In genomic region chr14:47483099-47483498, GRCm38 (mm10) we compare ENCODE assay signal across 19 mouse cellular contexts. TPM values are rescaled to one million over a fixed set of nuclear protein-coding genes. Genes with fewer than 3 reads are reported as not detected.
DNase-seq lines count a peak whose midpoint lies in the region; ATAC-seq and TF ChIP-seq lines count a peak whose summit lies in the region.
"Had no signal": no experiment of that assay in that cellular context is flagged by ENCODE, and none has a peak within 500 bp of the region (broad histone marks: within the 10 kb centered on the region; RNA-seq: fewer than 3 reads in every experiment).

No protein-coding gene starts in this region.

- peak overlapping the region; percentile 17; the same call in 1 of the 2 replicates for H3K9ac ChIP-seq in liver, embryonic 13.5 days
- no peak overlapping the region for H3K9ac ChIP-seq in liver, postnatal 0 days (replicated peaks)
- peak overlapping the region; percentile 56; the same call in 1 of the 2 replicates for H3K9ac ChIP-seq in ES-E14 (ENCODE audit: insufficient read depth, low read depth, low read length, poor library complexity, severe bottlenecking)
- H3K9ac ChIP-seq in MEL (ENCODE audit: control insufficient read depth, low read depth, low read length, poor library complexity, severe bottlenecking) = no peak overlapping the region
- no peak overlapping the region for H3K9ac ChIP-seq in hindbrain, embryonic 12.5 days
- H3K9ac ChIP-seq in hindbrain, postnatal 0 days (replicated peaks; ENCODE audit: low read length) = no peak overlapping the region
- H3K9ac ChIP-seq: embryonic facial prominence, embryonic 12.5 days; forebrain, embryonic 13.5 days; forebrain, embryonic 15.5 days; forebrain, postnatal 0 days had no signal

- no peak overlapping the region for H3K4me2 ChIP-seq in liver, embryonic 13.5 days
- no peak overlapping the region for H3K4me2 ChIP-seq in liver, postnatal 0 days (ENCODE audit: low read depth, low read length)
- H3K4me2 ChIP-seq in hindbrain, embryonic 12.5 days (replicated peaks) = no peak overlapping the region
- no peak overlapping the region for H3K4me2 ChIP-seq in hindbrain, postnatal 0 days (ENCODE audit: low read depth, low read length)
- H3K4me2 ChIP-seq: embryonic facial prominence, embryonic 12.5 days; forebrain, embryonic 13.5 days; forebrain, embryonic 15.5 days had no signal

- H3K4me3 ChIP-seq in liver, embryonic 13.5 days (replicated peaks) = no peak overlapping the region
- no peak overlapping the region for H3K4me3 ChIP-seq in liver, postnatal 0 days (ENCODE audit: low read depth, low read length)
- no peak overlapping the region for H3K4me3 ChIP-seq in ES-E14 (ENCODE audit: insufficient read depth in 1 of 2, low read depth in 1 of 2, low read length in 2 of 2, poor library complexity in 1 of 2, severe bottlenecking in 1 of 2)
- H3K4me3 ChIP-seq in MEL (ENCODE audit: control insufficient read depth in 1 of 2, insufficient read depth in 1 of 2, low read depth in 2 of 2, low read length in 2 of 2) = no peak overlapping the region
- no peak overlapping the region for H3K4me3 ChIP-seq in hindbrain, embryonic 12.5 days
- H3K4me3 ChIP-seq in hindbrain, postnatal 0 days (ENCODE audit: low read length) = no peak overlapping the region
- H3K4me3 ChIP-seq: embryonic facial prominence, embryonic 10.5 days; embryonic facial prominence, embryonic 12.5 days; forebrain, embryonic 13.5 days; forebrain, embryonic 15.5 days had no signal

- no peak overlapping the region for H3K27ac ChIP-seq in liver, embryonic 13.5 days
- H3K27ac ChIP-seq in liver, postnatal 0 days (ENCODE audit: low read depth) = no peak overlapping the region
- no peak overlapping the region for H3K27ac ChIP-seq in ES-E14 (ENCODE audit: insufficient read depth, low read depth, low read length, poor library complexity, severe bottlenecking)
- H3K27ac ChIP-seq in MEL (ENCODE audit: control insufficient read depth, low read depth, low read length) = no peak overlapping the region
- no peak overlapping the region for H3K27ac ChIP-seq in hindbrain, embryonic 12.5 days
- H3K27ac ChIP-seq in hindbrain, postnatal 0 days = no peak overlapping the region
- H3K27ac ChIP-seq: embryonic facial prominence, embryonic 10.5 days; embryonic facial prominence, embryonic 12.5 days; forebrain, embryonic 13.5 days; forebrain, embryonic 15.5 days had no signal

- TF ChIP-seq EP300 in liver, postnatal 0 days (IDR thresholded peaks at IDR 0.05; ENCODE audit: low read depth) = no peak
- TF ChIP-seq EP300 in MEL (IDR thresholded peaks at IDR 0.05; ENCODE audit: low read depth in 1 of 2, low read length in 2 of 2) = no peak

- no peak for DNase-seq in liver, embryonic 13.5 days
- DNase-seq in liver, postnatal 0 days = no peak
- DNase-seq in ES-E14 (ENCODE audit: low read depth, low spot score) (no peak), MEL (ENCODE audit: low read depth, low spot score) (no peak)
- DNase-seq in hindbrain, postnatal 0 days (ENCODE audit: low spot score) = no peak
- DNase-seq: adrenal gland, adult 2 months; adrenal gland, postnatal 14 days; adrenal gland, postnatal 36 days; cerebellum, adult 11-12 months; cerebellum, adult 2 months; cerebellum, adult 9-10 months; cerebellum, postnatal 10 days; cerebellum, postnatal 25 days; forebrain, postnatal 0 days had no signal

- peaks cover 23% of the 10 kb centered on the region; the same call in 1 of the 2 replicates for H3K36me3 ChIP-seq in liver, embryonic 13.5 days
- H3K36me3 ChIP-seq in liver, postnatal 0 days (replicated peaks; ENCODE audit: insufficient read depth, low read length) = 0 out of 2 replicates have a peak, but pooled peaks cover 2% of the 10 kb centered on the region
- H3K36me3 ChIP-seq in ES-E14 (ENCODE audit: control insufficient read depth, insufficient read depth, low read length, poor library complexity, severe bottlenecking) (0 out of 2 replicates have a peak, but pooled peaks cover 2% of the 10 kb centered on the region), MEL (ENCODE audit: control insufficient read depth in 1 of 2, insufficient read depth in 2 of 2, low read length in 2 of 2) (peaks cover 0 to 2% of the 10 kb centered on the region in 2 experiments; a peak in 1 of 4 replicates)
- H3K36me3 ChIP-seq in hindbrain, embryonic 12.5 days = no peaks in the 10 kb centered on the region
- H3K36me3 ChIP-seq in hindbrain, postnatal 0 days (ENCODE audit: insufficient read depth, low read length) = no peaks in the 10 kb centered on the region
- H3K36me3 ChIP-seq: embryonic facial prominence, embryonic 10.5 days; embryonic facial prominence, embryonic 12.5 days; forebrain, embryonic 15.5 days had no signal

- H3K9me3 ChIP-seq in liver, embryonic 13.5 days (replicated peaks) = no peaks in the 10 kb centered on the region
- no peaks in the 10 kb centered on the region for H3K9me3 ChIP-seq in liver, postnatal 0 days (ENCODE audit: low read length)
- H3K9me3 ChIP-seq in ES-E14 (ENCODE audit: control insufficient read depth, insufficient read depth, low read depth, low read length) (no peaks in the 10 kb centered on the region), MEL (replicated peaks; ENCODE audit: insufficient read depth, low read length) (no peaks in the 10 kb centered on the region)
- H3K9me3 ChIP-seq in hindbrain, embryonic 12.5 days (replicated peaks) = no peaks in the 10 kb centered on the region
- H3K9me3 ChIP-seq in hindbrain, postnatal 0 days (ENCODE audit: low read length) = no peaks in the 10 kb centered on the region
- H3K9me3 ChIP-seq: embryonic facial prominence, embryonic 10.5 days; embryonic facial prominence, embryonic 12.5 days; forebrain, embryonic 13.5 days; forebrain, embryonic 15.5 days had no signal

- H3K79me2 ChIP-seq in MEL (ENCODE audit: control insufficient read depth, insufficient read depth, low read length, poor library complexity) = peaks cover 31% of the 10 kb centered on the region

- peaks cover 61% of the 10 kb centered on the region for H3K4me1 ChIP-seq in liver, embryonic 13.5 days (replicated peaks)
- H3K4me1 ChIP-seq in liver, postnatal 0 days (ENCODE audit: insufficient read depth) = peaks cover 15% of the 10 kb centered on the region
- H3K4me1 ChIP-seq in ES-E14 (ENCODE audit: control insufficient read depth in 2 of 2, insufficient read depth in 2 of 2, low read length in 2 of 2, poor library complexity in 1 of 2) = peaks cover 0 to 5% of the 10 kb centered on the region in 2 experiments; a peak in 1 of 4 replicates
- peaks cover 0 to 4% of the 10 kb centered on the region in 2 experiments; a peak in 1 of 4 replicates for H3K4me1 ChIP-seq in MEL (ENCODE audit: control insufficient read depth in 1 of 2, insufficient read depth in 2 of 2, low read length in 2 of 2)
- H3K4me1 ChIP-seq in hindbrain, embryonic 12.5 days = no peaks in the 10 kb centered on the region
- no peaks in the 10 kb centered on the region for H3K4me1 ChIP-seq in hindbrain, postnatal 0 days (ENCODE audit: insufficient read depth, low read length)
- H3K4me1 ChIP-seq: embryonic facial prominence, embryonic 10.5 days; embryonic facial prominence, embryonic 12.5 days; forebrain, embryonic 13.5 days; forebrain, embryonic 15.5 days had no signal

- in situ Hi-C loops in ES-E14 (cut with MboI; ENCODE audit: low sequenced_read_pairs in 2 of 2, unreplicated experiment in 2 of 2) = no loop called here

- TF ChIP-seq RAD21 in MEL (IDR thresholded peaks at IDR 0.05; ENCODE audit: low read depth, low read length) = no peak

- no peak for TF ChIP-seq POLR2A in MEL (IDR thresholded peaks at IDR 0.05; ENCODE audit: control insufficient read depth in 1 of 2, insufficient read depth in 1 of 2, low read depth in 1 of 2, low read length in 2 of 2, poor library complexity in 1 of 2)

- WGBS in liver, embryonic 13.5 days (ENCODE audit: insufficient replicate concordance) = 42% methylated on average over 1 of the region's 1 CpGs
- WGBS in liver, postnatal 0 days (ENCODE audit: insufficient replicate concordance) = 69% methylated on average over 1 of the region's 1 CpGs
- 73% methylated on average over 1 of the region's 1 CpGs for WGBS in hindbrain, embryonic 12.5 days
- 86% methylated on average over 1 of the region's 1 CpGs for WGBS in hindbrain, postnatal 0 days

- H3K27me3 ChIP-seq in liver, embryonic 13.5 days = no peaks in the 10 kb centered on the region
- H3K27me3 ChIP-seq in liver, postnatal 0 days (ENCODE audit: insufficient read depth, low read length) = no peaks in the 10 kb centered on the region
- H3K27me3 ChIP-seq in MEL (ENCODE audit: control insufficient read depth in 1 of 2, insufficient read depth in 2 of 2, low read length in 2 of 2) = no peaks in the 10 kb centered on the region
- H3K27me3 ChIP-seq in hindbrain, embryonic 12.5 days = no peaks in the 10 kb centered on the region
- no peaks in the 10 kb centered on the region for H3K27me3 ChIP-seq in hindbrain, postnatal 0 days (ENCODE audit: insufficient read depth, low read length)
- H3K27me3 ChIP-seq: embryonic facial prominence, embryonic 12.5 days; forebrain, embryonic 13.5 days; forebrain, embryonic 15.5 days had no signal

- no peak for ATAC-seq in liver, embryonic 13.5 days (ENCODE audit: low read depth)
- no peak for ATAC-seq in liver, postnatal 0 days
- no peak for ATAC-seq in hindbrain, embryonic 12.5 days (ENCODE audit: low FRiP score)
- no peak for ATAC-seq in hindbrain, postnatal 0 days
- ATAC-seq: forebrain, embryonic 13.5 days; forebrain, embryonic 15.5 days; forebrain, postnatal 0 days had no signal

- no peak for TF ChIP-seq CTCF in liver, postnatal 0 days (IDR thresholded peaks at IDR 0.05; ENCODE audit: low read depth)
- no peak for TF ChIP-seq CTCF in MEL (IDR thresholded peaks at IDR 0.05 in 2 of 3, conservative IDR thresholded peaks at IDR 0.05 in 1 of 3; ENCODE audit: control insufficient read depth in 1 of 3, insufficient read depth in 1 of 3, low read depth in 2 of 3, low read length in 3 of 3, poor library complexity in 1 of 3, severe bottlenecking in 1 of 3)
- TF ChIP-seq CTCF in hindbrain, postnatal 0 days (IDR thresholded peaks at IDR 0.05; ENCODE audit: low read depth) = no peak

TF ChIP-seq in ES-E14, 5 proteins besides CTCF, POLR2A, EP300 and RAD21 (continues in another document):
- TF ChIP-seq ZNF384 (IDR thresholded peaks at IDR 0.05; ENCODE audit: low read depth, low read length) (no peak), MAFK (IDR thresholded peaks at IDR 0.05; ENCODE audit: insufficient read depth, low read depth, low read length) (peak; percentile 100)

TF ChIP-seq in MEL, 35 proteins besides CTCF, POLR2A, EP300 and RAD21 (continues in another document):
- no peak for TF ChIP-seq POLR2AphosphoS5 (IDR thresholded peaks at IDR 0.05; ENCODE audit: borderline replicate concordance, low read depth, low read length)

RNA-seq across cellular contexts. Expression of gene Fbxo34, which starts 32.9 kb away (rescaled TPM):
- 34.9 and 36.3 TPM in 2 replicates for polyA plus RNA-seq in liver, embryonic 13.5 days (2015; fragmentation: Nextera tagmentation; extraction: Ambion mirVana)
- 19.3 and 22.1 TPM in 2 replicates for polyA plus RNA-seq in liver, postnatal 0 days (2015; fragmentation: Nextera tagmentation; extraction: Ambion mirVana)
- total RNA-seq in ES-E14 (2012; rRNA removed) = 17.0 and 36.8 TPM in 2 replicates
- 14.8 and 17.2 TPM in 2 replicates for total RNA-seq in MEL (2012; rRNA removed)
- polyA plus RNA-seq in MEL (2012; ENCODE audit: insufficient read depth in 1 of 2, insufficient read length in 2 of 2, low read depth in 1 of 2, low replicate concordance in 2 of 2, missing spikeins in 1 of 2) = 10 to 100 TPM in 1 of 2 experiments, not detected in 1; 29.5 TPM
- 24.1 and 26.1 TPM in 2 replicates for polyA plus RNA-seq in hindbrain, embryonic 12.5 days (2016; fragmentation: Nextera tagmentation; extraction: Ambion mirVana)
- 20.6 and 62.0 TPM in 2 replicates for total RNA-seq in hindbrain, postnatal 0 days (2014; rRNA removed)
- 39.7 and 41.0 TPM in 2 replicates for polyA plus RNA-seq in hindbrain, postnatal 0 days (2015; fragmentation: Nextera tagmentation; extraction: Ambion mirVana)

Comparison
In these comparisons a context has a peak if more than half of its experiments do, and no peak if none do; other contexts are left out.
1. H3K9ac ChIP-seq: peak in liver, embryonic 13.5 days (single experiment) and ES-E14 (single experiment); none in liver, postnatal 0 days (single experiment), MEL (single experiment), hindbrain, embryonic 12.5 days (single experiment) and hindbrain, postnatal 0 days (single experiment).